Mouse (Mus musculus) skeletal muscle tissue, adult 2 months (tissue): ENCODE results near the gene Rwdd4a.

Experiments
- DNase-seq: peaks from one replicate; pipeline ENCODE4 v3.0.0-alpha.2; 2012; ENCODE audit warnings: low read depth, low spot score

Gene Rwdd4a

DNA sequence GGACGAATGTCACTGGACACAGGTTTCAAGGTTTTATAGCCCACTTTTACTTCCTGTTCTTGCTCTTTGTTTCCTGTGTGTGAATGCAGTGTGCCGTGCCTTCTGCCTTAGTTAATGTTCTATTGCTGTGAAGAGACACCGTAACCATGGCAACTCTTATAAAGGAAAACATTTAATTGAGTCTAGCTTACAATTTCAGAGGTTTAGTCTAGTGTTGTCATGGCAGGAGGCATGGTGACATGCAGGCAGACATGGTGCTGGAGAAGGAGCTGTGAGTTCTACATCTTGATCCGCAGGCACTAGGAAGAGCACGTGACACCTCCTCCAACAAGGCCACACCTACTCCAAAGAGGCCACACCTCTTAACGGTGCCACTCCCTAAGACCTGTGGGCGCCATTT lies 48.0 kb downstream of the Rwdd4a start:
- DNase-seq = no peak

DNA sequence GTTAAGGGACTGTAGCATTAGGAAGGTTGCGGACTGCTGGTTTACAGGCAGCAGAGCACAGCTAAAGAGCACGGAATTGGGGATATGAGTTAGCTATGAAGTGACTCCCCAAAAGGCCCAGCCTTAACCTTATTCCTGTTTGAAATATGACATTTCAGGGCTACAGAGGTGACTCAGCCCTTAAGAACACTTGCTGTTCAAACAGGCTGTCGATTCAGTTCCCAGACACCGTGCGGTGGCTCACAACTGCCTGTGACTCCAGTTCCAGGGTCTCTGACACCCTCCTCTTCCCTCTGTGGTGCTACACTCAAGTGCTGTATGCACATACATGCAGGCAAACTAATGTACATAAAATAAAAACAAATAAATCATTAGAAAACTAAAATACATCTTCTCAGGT lies 55.2 kb downstream of the Rwdd4a start:
- no peak for DNase-seq

DNA sequence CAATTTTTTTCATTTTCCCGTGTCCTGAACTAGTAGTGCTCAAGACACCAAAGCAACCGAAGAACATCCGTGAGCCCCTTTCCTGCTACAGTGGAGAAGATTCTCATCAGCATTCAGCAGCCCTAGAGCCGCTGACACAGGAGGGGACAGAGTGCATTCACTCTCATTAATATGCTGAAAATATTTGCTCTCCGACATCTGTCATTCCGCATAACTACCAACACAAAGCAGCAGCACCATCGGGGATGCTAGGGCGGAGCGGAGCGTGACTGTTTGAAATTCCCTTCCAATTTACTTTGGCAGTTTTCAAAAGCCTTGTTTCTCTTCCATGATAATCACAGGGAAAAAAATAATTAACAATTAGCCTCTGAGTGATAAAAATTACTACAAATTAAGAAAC lies 56.9 kb downstream of the Rwdd4a start:
- DNase-seq = no peak

DNA sequence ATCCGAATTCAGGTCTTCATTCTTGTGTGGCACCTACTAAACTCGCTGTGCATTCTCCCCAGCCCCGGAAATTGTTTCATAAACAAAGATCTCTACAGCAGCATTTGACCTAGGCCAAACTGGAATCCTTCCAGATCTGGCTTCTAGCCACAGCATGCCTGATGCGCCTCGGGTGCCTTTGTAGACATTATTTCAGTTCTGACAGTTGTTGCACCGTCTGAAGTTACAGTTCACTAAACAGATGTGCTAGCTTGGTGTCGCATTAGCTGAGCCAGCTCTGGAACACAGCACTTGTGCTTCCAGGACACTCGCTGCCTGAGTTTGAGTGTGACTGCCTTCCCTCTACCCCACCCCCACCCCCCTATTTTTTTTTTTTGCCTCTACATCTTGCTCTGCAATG lies 67.2 kb downstream of the Rwdd4a start:
- DNase-seq = peak; percentile 4
